Mouse (Mus musculus) heart, embryonic 10.5 days (tissue): ENCODE results near the gene Npdc1. TPM values are rescaled to one million over a fixed set of nuclear protein-coding genes. Genes with fewer than 3 reads are reported as not detected.

Source experiments
- DNase-seq: peaks from one replicate; pipeline ENCODE4 v3.0.0-alpha.2; 2017; ENCODE audit warnings: low spot score
- H3K27ac ChIP-seq: fragments of 300-500 bp; sonication (generic); 2 replicates; pipeline ENCODE4 v1.5.1; 2016; ENCODE audit warnings: mild to moderate bottlenecking
- H3K27me3 ChIP-seq: fragments of 300-500 bp; sonication (generic); 2 replicates; pipeline ENCODE4 v1.6.1; 2016; ENCODE audit warnings: mild to moderate bottlenecking; ENCODE audit not compliant: poor library complexity, insufficient read depth, severe bottlenecking
- H3K36me3 ChIP-seq: fragments of 300-500 bp; sonication (generic); 2 replicates; pipeline ENCODE4 v1.6.1; 2016; ENCODE audit warnings: mild to moderate bottlenecking, moderate library complexity
- H3K4me1 ChIP-seq: fragments of 300-500 bp; sonication (generic); 2 replicates; pipeline ENCODE4 v1.6.1; 2016; ENCODE audit warnings: mild to moderate bottlenecking
- H3K4me3 ChIP-seq: fragments of 300-500 bp; sonication (generic); 2 replicates; pipeline ENCODE4 v1.5.1; 2016; ENCODE audit warnings: mild to moderate bottlenecking, moderate library complexity
- H3K9me3 ChIP-seq: fragments of 300-500 bp; sonication (generic); 2 replicates; pipeline ENCODE4 v1.6.1; 2016; ENCODE audit warnings: mild to moderate bottlenecking, moderate library complexity
- WGBS: fragments of 180-500 bp; shearing (Covaris S2); methylation state at CpG from one replicate; pipeline ENCODE4 v1.1.7; 2016; 5-methylcytosine and 5-hydroxymethylcytosine counted together
- microRNA-seq: library from miRNA; unstranded; fragments of <30 nt; microRNA quantifications from one replicate; pipeline ENCODE4, GENCODE M21; 2017
- polyA plus RNA-seq: library from polyadenylated mRNA; unstranded; fragments of >200 nt; fragmentation: Nextera tagmentation; extraction: Ambion mirVana; gene quantifications from 2 replicates; pipeline ENCODE4 v1.2.1, GENCODE M21; 2016

Npdc1 gene
- polyA plus RNA-seq, 1 experiment from 2014 or later: 14.6 TPM

GRCm38 (mm10) chr2:25450853-25451647 is 51.9 kb downstream of the Npdc1 start:
- 79% methylated on average over 8 of the region's 8 CpGs for WGBS
- no peaks in the 10 kb centered on the region for H3K9me3 ChIP-seq
- H3K27ac ChIP-seq: no peak overlapping the region
- DNase-seq: no peak
- peaks cover 2% of the 10 kb centered on the region; the same call in 1 of the 2 replicates for H3K4me1 ChIP-seq
- H3K4me3 ChIP-seq: no peak overlapping the region
- peaks cover 20% of the 10 kb centered on the region for H3K27me3 ChIP-seq
- H3K36me3 ChIP-seq: no peaks in the 10 kb centered on the region

DNA sequence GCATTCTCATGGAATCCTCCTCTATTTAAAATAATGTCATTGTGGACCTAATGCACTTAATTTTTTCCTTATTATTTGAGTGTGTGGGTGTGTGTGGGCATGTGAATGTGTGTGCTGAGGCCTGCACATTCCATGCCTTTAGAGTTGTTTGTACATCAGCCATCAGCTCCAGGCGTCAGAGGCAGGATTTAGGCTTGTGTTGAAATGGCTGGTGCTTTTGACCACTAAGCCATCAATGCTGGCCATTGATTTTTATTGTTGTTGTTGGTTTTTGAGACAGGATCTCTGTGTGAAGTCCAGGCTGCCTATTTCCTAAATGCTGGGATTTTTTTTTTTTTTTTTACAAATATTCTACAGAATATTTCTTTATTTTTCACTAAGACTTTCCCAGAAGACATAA is 53.8 kb downstream of the Npdc1 start:
- Histone ChIP-seq H3K27ac (no peak overlapping the region), H3K9me3 (no peaks in the 10 kb centered on the region), H3K4me3 (no peak overlapping the region), H3K36me3 (no peaks in the 10 kb centered on the region), H3K27me3 (peaks cover 8% of the 10 kb centered on the region; the same call in 1 of the 2 replicates), H3K4me1 (peaks cover 14% of the 10 kb centered on the region; the same call in 1 of the 2 replicates)
- WGBS: 58% methylated on average over 1 of the region's 1 CpGs
- DNase-seq: no peak

DNA sequence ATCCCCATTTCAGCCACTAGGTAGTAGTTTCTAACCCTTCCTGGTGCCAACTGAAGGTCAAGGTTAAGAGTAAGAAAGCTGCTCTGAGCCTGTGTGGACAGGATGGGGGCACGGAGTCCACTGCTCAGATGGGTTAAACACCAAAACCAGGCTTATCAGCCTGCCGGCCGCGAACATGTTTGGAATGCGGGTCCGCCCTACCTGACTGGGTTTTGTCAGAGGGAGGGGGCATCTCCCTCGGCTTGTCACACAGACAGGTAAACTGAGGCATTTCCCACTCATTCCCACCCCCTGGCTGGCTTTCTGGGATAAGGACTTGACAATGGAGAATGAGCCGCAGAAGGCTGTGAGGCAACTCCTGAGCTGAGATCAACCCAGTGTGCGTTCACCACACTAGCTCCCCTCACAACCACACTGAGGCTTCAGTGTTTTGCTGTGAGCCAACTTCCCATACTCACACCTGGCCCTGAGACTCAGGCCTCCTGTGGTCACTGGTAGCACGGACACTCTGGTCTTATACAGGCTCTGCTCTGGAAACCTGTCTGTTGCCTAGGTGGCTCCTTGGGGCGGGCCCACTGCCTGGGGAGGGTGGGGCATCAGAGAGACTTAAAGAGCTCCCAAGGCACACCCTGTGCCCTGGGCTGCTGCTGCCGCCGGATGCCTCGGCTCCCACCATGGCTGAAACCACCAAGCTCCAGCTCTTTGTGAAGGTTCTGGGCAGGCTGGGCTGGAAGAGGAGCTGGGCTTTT is 57.2 kb downstream of the Npdc1 start, which contains the start of gene Clic3:
TSS of gene Clic3 (plus strand) at position 634 of the 749 bp plus-strand sequence.
- 39% methylated on average over 14 of the region's 14 CpGs for WGBS
- Histone ChIP-seq H3K27ac (no peak within 1 kb of the TSS), H3K36me3 (peaks cover 12% of the 10 kb centered on the region), H3K9me3 (no peaks in the 10 kb centered on the region), H3K4me1 (peaks cover 32% of the 10 kb centered on the region), H3K4me3 (no peak within 1 kb of the TSS), H3K27me3 (peaks cover 7% of the 10 kb centered on the region; the same call in 1 of the 2 replicates)
- DNase-seq: no peak

GRCm38 (mm10) chr2:25457022-25457896 is 58.1 kb downstream of the Npdc1 start:
- 78% methylated on average over 9 of the region's 9 CpGs for WGBS
- Histone ChIP-seq H3K4me3 (no peak overlapping the region), H3K36me3 (peaks cover 12% of the 10 kb centered on the region), H3K27ac (no peak overlapping the region), H3K9me3 (no peaks in the 10 kb centered on the region), H3K4me1 (peaks cover 36% of the 10 kb centered on the region), H3K27me3 (peaks cover 7% of the 10 kb centered on the region; the same call in 1 of the 2 replicates)
- no peak for DNase-seq

- 73% methylated on average over 5 of the region's 5 CpGs for WGBS
- H3K4me3 ChIP-seq: no peak overlapping the region
- DNase-seq: no peak
These were observed 59.8 kb downstream of the Npdc1 start for GRCm38 (mm10) chr2:25458911-25459310.

More at GRCm38 (mm10) chr2:25458911-25459310, 59.8 kb downstream of the Npdc1 start:
- peaks cover 36% of the 10 kb centered on the region for H3K4me1 ChIP-seq
- H3K36me3 ChIP-seq: peaks cover 12% of the 10 kb centered on the region
- no peaks in the 10 kb centered on the region for H3K9me3 ChIP-seq
- peaks cover 7% of the 10 kb centered on the region; the same call in 1 of the 2 replicates for H3K27me3 ChIP-seq
- H3K27ac ChIP-seq: no peak overlapping the region

Small RNAs within 50 kb of the gene (microRNA-seq; reads per million reads assigned to microRNA genes)
- gene Mir3087: not detected

Other genes starting within 250 kb of the Npdc1 start
- 5.7 and 5.9 TPM in 2 replicates for gene Nrarp, start 218.6 kb upstream of the Npdc1 start, polyA plus RNA-seq
- 7.7 and 8.4 TPM in 2 replicates for gene Tor4a, start 202.5 kb upstream of the Npdc1 start, polyA plus RNA-seq
- gene Nelfb, start 187.9 kb upstream of the Npdc1 start, polyA plus RNA-seq: 90.9 and 99.8 TPM in 2 replicates
- gene Stpg3, start 184.7 kb upstream of the Npdc1 start, polyA plus RNA-seq: 0.10 TPM in 1 of 2 replicates, not detected in the other
- gene Fam166a, start 180.6 kb upstream of the Npdc1 start, polyA plus RNA-seq: 0.92 TPM in 1 of 2 replicates, not detected in the other
- gene Tubb4b, start 174.6 kb upstream of the Npdc1 start, polyA plus RNA-seq: 544 and 610 TPM in 2 replicates
- gene Slc34a3, start 165.0 kb upstream of the Npdc1 start, polyA plus RNA-seq: not detected in 2 replicates
- gene Rnf224, start 162.6 kb upstream of the Npdc1 start, polyA plus RNA-seq: 0.08 TPM in 1 of 2 replicates, not detected in the other
- 6.4 and 9.1 TPM in 2 replicates for gene Rnf208, start 157.1 kb upstream of the Npdc1 start, polyA plus RNA-seq
- gene Cysrt1, start 156.9 kb upstream of the Npdc1 start, polyA plus RNA-seq: not detected in 2 replicates
- 4.0 and 6.0 TPM in 2 replicates for gene AL732309.1, start 152.5 kb upstream of the Npdc1 start, polyA plus RNA-seq
- gene Tmem203, start 143.9 kb upstream of the Npdc1 start, polyA plus RNA-seq: 17.1 and 19.0 TPM in 2 replicates
- 5.1 and 6.4 TPM in 2 replicates for gene Tprn, start 136.7 kb upstream of the Npdc1 start, polyA plus RNA-seq
- gene Ssna1, start 126.9 kb upstream of the Npdc1 start, polyA plus RNA-seq: 164 and 199 TPM in 2 replicates
- 101 and 113 TPM in 2 replicates for gene Anapc2, start 126.9 kb upstream of the Npdc1 start, polyA plus RNA-seq
- gene Tmem210, start 111.2 kb upstream of the Npdc1 start, polyA plus RNA-seq: not detected in 2 replicates
- not detected in 2 replicates for gene Lrrc26, start 109.4 kb upstream of the Npdc1 start, polyA plus RNA-seq
- 0.93 TPM in 1 of 2 replicates, not detected in the other for gene Grin1, start 80.2 kb upstream of the Npdc1 start, polyA plus RNA-seq
- 31.7 and 52.3 TPM in 2 replicates for gene Man1b1, start 67.0 kb upstream of the Npdc1 start, polyA plus RNA-seq
- gene Dpp7, start 43.0 kb upstream of the Npdc1 start, polyA plus RNA-seq: 12.9 and 19.1 TPM in 2 replicates
- 9.5 and 12.7 TPM in 2 replicates for gene Uap1l1, start 33.7 kb upstream of the Npdc1 start, polyA plus RNA-seq
- 26.8 and 31.8 TPM in 2 replicates for gene Sapcd2, start 27.0 kb upstream of the Npdc1 start, polyA plus RNA-seq
- not detected in 2 replicates for gene Entpd2, start 3.5 kb upstream of the Npdc1 start, polyA plus RNA-seq
- not detected in 2 replicates for gene Fut7, start 23.9 kb downstream of the Npdc1 start, polyA plus RNA-seq
- 3.5 and 4.7 TPM in 2 replicates for gene Abca2, start 29.4 kb downstream of the Npdc1 start, polyA plus RNA-seq
- 0.69 and 1.1 TPM in 2 replicates for gene Clic3, start 57.5 kb downstream of the Npdc1 start, polyA plus RNA-seq
- gene Paxx, start 61.7 kb downstream of the Npdc1 start, polyA plus RNA-seq: 15.6 and 17.7 TPM in 2 replicates
- 0.18 and 0.32 TPM in 2 replicates for gene Ptgds, start 70.7 kb downstream of the Npdc1 start, polyA plus RNA-seq
- gene Lcn12, start 94.6 kb downstream of the Npdc1 start, polyA plus RNA-seq: not detected in 2 replicates
- gene Fbxw5, start 101.4 kb downstream of the Npdc1 start, polyA plus RNA-seq: 86.0 and 92.1 TPM in 2 replicates
- gene C8g, start 102.4 kb downstream of the Npdc1 start, polyA plus RNA-seq: 4.2 and 6.0 TPM in 2 replicates
- gene Traf2, start 147.6 kb downstream of the Npdc1 start, polyA plus RNA-seq: 29.7 and 30.9 TPM in 2 replicates
- gene Edf1, start 158.5 kb downstream of the Npdc1 start, polyA plus RNA-seq: 336 and 382 TPM in 2 replicates
- 1.6 and 3.7 TPM in 2 replicates for gene Mamdc4, start 175.5 kb downstream of the Npdc1 start, polyA plus RNA-seq
- 160 and 170 TPM in 2 replicates for gene Phpt1, start 175.9 kb downstream of the Npdc1 start, polyA plus RNA-seq
- gene Ajm1, start 182.4 kb downstream of the Npdc1 start, polyA plus RNA-seq: 0.08 TPM in 1 of 2 replicates, not detected in the other
- gene Rabl6, start 209.2 kb downstream of the Npdc1 start, polyA plus RNA-seq: 57.9 and 69.6 TPM in 2 replicates
- gene Ccdc183, start 218.3 kb downstream of the Npdc1 start, polyA plus RNA-seq: 0.07 and 0.21 TPM in 2 replicates
- gene Tmem141, start 222.7 kb downstream of the Npdc1 start, polyA plus RNA-seq: 14.9 and 18.5 TPM in 2 replicates
- 0.26 and 1.5 TPM in 2 replicates for gene Fcna, start 228.7 kb downstream of the Npdc1 start, polyA plus RNA-seq